Mouse (Mus musculus) erythroblast, embryonic 14.5 days (primary cell): Measurements from ENCODE around the gene Oaz3. TPM values are rescaled to one million over a fixed set of nuclear protein-coding genes. Genes with fewer than 3 reads are reported as not detected.
A peak's percentile ranks its signal among the peaks of the same experiment; 100 is the strongest.

Source experiments
- H3K27me3 ChIP-seq: 2 replicates; pipeline ENCODE4 v1.6.1; 2012; ENCODE audit warnings: inconsistent platforms; ENCODE audit not compliant: control insufficient read depth
- H3K36me3 ChIP-seq: 2 replicates; pipeline ENCODE4 v1.6.1; 2012; ENCODE audit warnings: mild to moderate bottlenecking, inconsistent platforms; ENCODE audit not compliant: control insufficient read depth
- H3K4me1 ChIP-seq: 2 replicates; pipeline ENCODE4 v1.6.1; 2012; ENCODE audit warnings: inconsistent platforms; ENCODE audit not compliant: control insufficient read depth
- H3K4me3 ChIP-seq: replicated peaks from 2 replicates; pipeline ENCODE3; 2012; ENCODE audit warnings: moderate library complexity, mild to moderate bottlenecking, inconsistent platforms
- H3K9me3 ChIP-seq: 2 replicates; pipeline ENCODE4 v1.6.1; 2012; ENCODE audit warnings: low read length, inconsistent platforms, mixed read lengths; ENCODE audit not compliant: control insufficient read depth
- GATA1 ChIP-seq: IDR thresholded peaks from 2 replicates; pipeline ENCODE4 v1.6.1; 2012; ENCODE audit warnings: low read length, inconsistent platforms, mixed read lengths
- TAL1 ChIP-seq: IDR thresholded peaks from 3 replicates; pipeline ENCODE4 v1.6.1; 2012; ENCODE audit warnings: low read length, inconsistent platforms, mixed read lengths
- polyA plus RNA-seq: library from polyadenylated mRNA; stranded (reverse); fragments of >175 nt; gene quantifications from 2 replicates; pipeline ENCODE4 v1.2.3, GENCODE M21; 2012

Oaz3 gene
- polyA plus RNA-seq, 1 experiment, result not detected

- Histone ChIP-seq H3K4me1 (no peaks in the 10 kb centered on the region), H3K4me3 (no peak overlapping the region), H3K9me3 (no peaks in the 10 kb centered on the region), H3K36me3 (no peaks in the 10 kb centered on the region), H3K27me3 (peaks cover 2% of the 10 kb centered on the region; the same call in 1 of the 2 replicates)
- TF ChIP-seq TAL1, result no peak
Observed at GRCm38 (mm10) chr3:94463926-94464578, 20.3 kb upstream of the Oaz3 start.

GRCm38 (mm10) chr3:94459834-94460233 is 16.1 kb upstream of the Oaz3 start:
- no peaks in the 10 kb centered on the region for H3K36me3 ChIP-seq
- no peak for TF ChIP-seq GATA1
- TF ChIP-seq TAL1, result no peak
- no peaks in the 10 kb centered on the region for H3K27me3 ChIP-seq
- peaks cover 4% of the 10 kb centered on the region for H3K4me1 ChIP-seq
- peaks cover 3% of the 10 kb centered on the region; the same call in 1 of the 2 replicates for H3K9me3 ChIP-seq
- no peak overlapping the region for H3K4me3 ChIP-seq

GRCm38 (mm10) chr3:94457055-94457454 is 13.3 kb upstream of the Oaz3 start:
- peaks cover 4% of the 10 kb centered on the region for H3K4me1 ChIP-seq
- TF ChIP-seq TAL1 (no peak), GATA1 (no peak)
- peaks cover 2% of the 10 kb centered on the region; the same call in 1 of the 2 replicates for H3K36me3 ChIP-seq

GRCm38 (mm10) chr3:94456529-94457000 is 12.8 kb upstream of the Oaz3 start:
- H3K9me3 ChIP-seq, result peaks cover 3% of the 10 kb centered on the region; the same call in 1 of the 2 replicates
- H3K36me3 ChIP-seq, result peaks cover 2% of the 10 kb centered on the region; the same call in 1 of the 2 replicates
- H3K27me3 ChIP-seq, result no peaks in the 10 kb centered on the region
- TF ChIP-seq TAL1 (no peak), GATA1 (no peak)
- H3K4me1 ChIP-seq, result peaks cover 4% of the 10 kb centered on the region
- H3K4me3 ChIP-seq, result peak overlapping the region; percentile 17

More at GRCm38 (mm10) chr3:94457055-94457454, 13.3 kb upstream of the Oaz3 start:
- H3K27me3 ChIP-seq, result no peaks in the 10 kb centered on the region
- H3K9me3 ChIP-seq, result peaks cover 3% of the 10 kb centered on the region; the same call in 1 of the 2 replicates
- no peak overlapping the region for H3K4me3 ChIP-seq

GRCm38 (mm10) chr3:94449377-94449776 is 5.7 kb upstream of the Oaz3 start:
- Histone ChIP-seq H3K4me1 (peaks cover 8% of the 10 kb centered on the region), H3K27me3 (no peaks in the 10 kb centered on the region), H3K9me3 (no peaks in the 10 kb centered on the region), H3K4me3 (no peak overlapping the region), H3K36me3 (peaks cover 65% of the 10 kb centered on the region)
- TF ChIP-seq GATA1 (no peak), TAL1 (no peak)

- TF ChIP-seq GATA1 (no peak), TAL1 (no peak)
- H3K27me3 ChIP-seq, result peaks cover 19% of the 10 kb centered on the region
- no peaks in the 10 kb centered on the region for H3K9me3 ChIP-seq
- peak within 1 kb of the TSS; percentile 100 for H3K4me3 ChIP-seq
- peaks cover 38% of the 10 kb centered on the region for H3K36me3 ChIP-seq
- peaks cover 18% of the 10 kb centered on the region for H3K4me1 ChIP-seq
Observed at GRCm38 (mm10) chr3:94442951-94443596, 641 bp downstream of the Oaz3 start, which contains the start of gene Mrpl9. TSS of gene Mrpl9 (plus strand) at chr3:94443318.

- no peak overlapping the region for H3K4me3 ChIP-seq
- H3K4me1 ChIP-seq, result peaks cover 18% of the 10 kb centered on the region
- TF ChIP-seq GATA1, result no peak
- no peak for TF ChIP-seq TAL1
- no peaks in the 10 kb centered on the region for H3K9me3 ChIP-seq
- H3K27me3 ChIP-seq, result peaks cover 19% of the 10 kb centered on the region
- H3K36me3 ChIP-seq, result peaks cover 19% of the 10 kb centered on the region
Observed at GRCm38 (mm10) chr3:94441182-94441581, 2.5 kb downstream of the Oaz3 start.

GRCm38 (mm10) chr3:94436420-94436819 is 7.3 kb downstream of the Oaz3 start:
- H3K27me3 ChIP-seq, result peaks cover 16% of the 10 kb centered on the region
- H3K4me1 ChIP-seq, result no peaks in the 10 kb centered on the region
- no peak overlapping the region for H3K4me3 ChIP-seq
- H3K36me3 ChIP-seq, result no peaks in the 10 kb centered on the region
- H3K9me3 ChIP-seq, result no peaks in the 10 kb centered on the region
- TF ChIP-seq TAL1 (no peak), GATA1 (no peak)

- Histone ChIP-seq H3K4me3 (no peak overlapping the region), H3K27me3 (no peaks in the 10 kb centered on the region)
- no peak for TF ChIP-seq GATA1
- TF ChIP-seq TAL1, result no peak
Observed at GRCm38 (mm10) chr3:94434305-94434704, 9.4 kb downstream of the Oaz3 start.

GRCm38 (mm10) chr3:94430980-94431379 is 12.7 kb downstream of the Oaz3 start:
- Histone ChIP-seq H3K36me3 (no peaks in the 10 kb centered on the region), H3K9me3 (no peaks in the 10 kb centered on the region), H3K4me3 (no peak overlapping the region), H3K4me1 (no peaks in the 10 kb centered on the region), H3K27me3 (no peaks in the 10 kb centered on the region)
- TF ChIP-seq TAL1 (no peak), GATA1 (no peak)

More at GRCm38 (mm10) chr3:94434305-94434704, 9.4 kb downstream of the Oaz3 start:
- Histone ChIP-seq H3K36me3 (no peaks in the 10 kb centered on the region), H3K9me3 (no peaks in the 10 kb centered on the region), H3K4me1 (no peaks in the 10 kb centered on the region)
